Mouse (Mus musculus): ENCODE results near the gene Cnr1. TPM values are rescaled to one million over a fixed set of nuclear protein-coding genes. Genes with fewer than 3 reads are reported as not detected.

The Cnr1 gene
- polyA plus RNA-seq, 1 experiment from 2014 or later: 3.1 TPM

GRCm38 (mm10) chr4:33947584-33947983, 23.2 kb downstream of the Cnr1 start:
- WGBS: 92% methylated on average over 3 of the region's 3 CpGs
- Histone ChIP-seq H3K27me3 (ENCODE audit: control insufficient read depth, insufficient read depth, low read length) (no peaks in the 10 kb centered on the region), H3K4me1 (ENCODE audit: control insufficient read depth, insufficient read depth, low read length) (no peaks in the 10 kb centered on the region), H3K27ac (replicated peaks; ENCODE audit: low read depth, low read length) (no peak overlapping the region), H3K9ac (ENCODE audit: low read length) (no peak overlapping the region), H3K4me3 (ENCODE audit: low read depth, low read length) (no peak overlapping the region), H3K4me2 (ENCODE audit: low read depth, severe bottlenecking) (no peak overlapping the region), H3K9me3 (ENCODE audit: control insufficient read depth, low read length) (no peaks in the 10 kb centered on the region), H3K36me3 (ENCODE audit: control insufficient read depth, insufficient read depth, low read length) (no peaks in the 10 kb centered on the region)
- no peak for ATAC-seq (ENCODE audit: insufficient number of reproducible peaks, low FRiP score, low TSS enrichment, low read depth)
- DNase-seq (ENCODE audit: low spot score): no peak

GRCm38 (mm10) chr4:33957398-33957797, 33.0 kb downstream of the Cnr1 start:
- H3K4me2 ChIP-seq (ENCODE audit: low read depth, severe bottlenecking): no peak overlapping the region
- ATAC-seq (ENCODE audit: insufficient number of reproducible peaks, low FRiP score, low TSS enrichment, low read depth): no peak
- WGBS: 82% methylated on average over 3 of the region's 3 CpGs

GRCm38 (mm10) chr4:33958515-33958914, 34.1 kb downstream of the Cnr1 start:
- no peak for ATAC-seq (ENCODE audit: insufficient number of reproducible peaks, low FRiP score, low TSS enrichment, low read depth)
- Histone ChIP-seq H3K4me3 (ENCODE audit: low read depth, low read length) (no peak overlapping the region), H3K9me3 (ENCODE audit: control insufficient read depth, low read length) (no peaks in the 10 kb centered on the region), H3K27me3 (ENCODE audit: control insufficient read depth, insufficient read depth, low read length) (no peaks in the 10 kb centered on the region), H3K4me2 (ENCODE audit: low read depth, severe bottlenecking) (no peak overlapping the region), H3K27ac (replicated peaks; ENCODE audit: low read depth, low read length) (no peak overlapping the region), H3K36me3 (ENCODE audit: control insufficient read depth, insufficient read depth, low read length) (no peaks in the 10 kb centered on the region), H3K9ac (ENCODE audit: low read length) (no peak overlapping the region), H3K4me1 (ENCODE audit: control insufficient read depth, insufficient read depth, low read length) (no peaks in the 10 kb centered on the region)
- 88% methylated on average over 3 of the region's 3 CpGs for WGBS
- DNase-seq (ENCODE audit: low spot score): no peak

More at GRCm38 (mm10) chr4:33957398-33957797, 33.0 kb downstream of the Cnr1 start:
- Histone ChIP-seq H3K36me3 (ENCODE audit: control insufficient read depth, insufficient read depth, low read length) (no peaks in the 10 kb centered on the region), H3K27ac (replicated peaks; ENCODE audit: low read depth, low read length) (no peak overlapping the region), H3K4me3 (ENCODE audit: low read depth, low read length) (no peak overlapping the region), H3K4me1 (ENCODE audit: control insufficient read depth, insufficient read depth, low read length) (no peaks in the 10 kb centered on the region), H3K9ac (ENCODE audit: low read length) (no peak overlapping the region), H3K9me3 (ENCODE audit: control insufficient read depth, low read length) (no peaks in the 10 kb centered on the region), H3K27me3 (ENCODE audit: control insufficient read depth, insufficient read depth, low read length) (no peaks in the 10 kb centered on the region)
- DNase-seq (ENCODE audit: low spot score): no peak

GRCm38 (mm10) chr4:33959841-33960240, 35.4 kb downstream of the Cnr1 start:
- H3K27ac ChIP-seq (replicated peaks; ENCODE audit: low read depth, low read length): no peak overlapping the region
- H3K4me3 ChIP-seq (ENCODE audit: low read depth, low read length): no peak overlapping the region
- no peaks in the 10 kb centered on the region for H3K36me3 ChIP-seq (ENCODE audit: control insufficient read depth, insufficient read depth, low read length)
- H3K27me3 ChIP-seq (ENCODE audit: control insufficient read depth, insufficient read depth, low read length): no peaks in the 10 kb centered on the region
- no peak for ATAC-seq (ENCODE audit: insufficient number of reproducible peaks, low FRiP score, low TSS enrichment, low read depth)
- H3K4me2 ChIP-seq (ENCODE audit: low read depth, severe bottlenecking): no peak overlapping the region
- H3K4me1 ChIP-seq (ENCODE audit: control insufficient read depth, insufficient read depth, low read length): no peaks in the 10 kb centered on the region
- DNase-seq (ENCODE audit: low spot score): no peak
- 88% methylated on average over 6 of the region's 6 CpGs for WGBS
- H3K9ac ChIP-seq (ENCODE audit: low read length): no peak overlapping the region
- H3K9me3 ChIP-seq (ENCODE audit: control insufficient read depth, low read length): no peaks in the 10 kb centered on the region

- 84% methylated on average over 3 of the region's 3 CpGs for WGBS
- Histone ChIP-seq H3K27me3 (ENCODE audit: control insufficient read depth, insufficient read depth, low read length) (no peaks in the 10 kb centered on the region), H3K4me3 (ENCODE audit: low read depth, low read length) (no peak overlapping the region), H3K9me3 (ENCODE audit: control insufficient read depth, low read length) (no peaks in the 10 kb centered on the region), H3K9ac (ENCODE audit: low read length) (no peak overlapping the region), H3K4me2 (ENCODE audit: low read depth, severe bottlenecking) (no peak overlapping the region), H3K4me1 (ENCODE audit: control insufficient read depth, insufficient read depth, low read length) (no peaks in the 10 kb centered on the region), H3K27ac (replicated peaks; ENCODE audit: low read depth, low read length) (no peak overlapping the region), H3K36me3 (ENCODE audit: control insufficient read depth, insufficient read depth, low read length) (no peaks in the 10 kb centered on the region)
- no peak for ATAC-seq (ENCODE audit: insufficient number of reproducible peaks, low FRiP score, low TSS enrichment, low read depth)
- DNase-seq (ENCODE audit: low spot score): no peak
These were observed 46.3 kb downstream of the Cnr1 start for GRCm38 (mm10) chr4:33970726-33971125.

- ATAC-seq (ENCODE audit: insufficient number of reproducible peaks, low FRiP score, low TSS enrichment, low read depth) (no peak), DNase-seq (ENCODE audit: low spot score) (no peak)
- Histone ChIP-seq H3K27ac (replicated peaks; ENCODE audit: low read depth, low read length) (no peak overlapping the region), H3K9ac (ENCODE audit: low read length) (no peak overlapping the region), H3K9me3 (ENCODE audit: control insufficient read depth, low read length) (no peaks in the 10 kb centered on the region), H3K4me1 (ENCODE audit: control insufficient read depth, insufficient read depth, low read length) (no peaks in the 10 kb centered on the region), H3K27me3 (ENCODE audit: control insufficient read depth, insufficient read depth, low read length) (no peaks in the 10 kb centered on the region), H3K4me3 (ENCODE audit: low read depth, low read length) (no peak overlapping the region), H3K36me3 (ENCODE audit: control insufficient read depth, insufficient read depth, low read length) (no peaks in the 10 kb centered on the region), H3K4me2 (ENCODE audit: low read depth, severe bottlenecking) (no peak overlapping the region)
- WGBS: 88% methylated on average over 5 of the region's 5 CpGs
These were observed 64.2 kb downstream of the Cnr1 start for GRCm38 (mm10) chr4:33988466-33989089.

- Histone ChIP-seq H3K27me3 (ENCODE audit: control insufficient read depth, insufficient read depth, low read length) (no peaks in the 10 kb centered on the region), H3K9me3 (ENCODE audit: control insufficient read depth, low read length) (no peaks in the 10 kb centered on the region), H3K9ac (ENCODE audit: low read length) (no peak overlapping the region), H3K36me3 (ENCODE audit: control insufficient read depth, insufficient read depth, low read length) (no peaks in the 10 kb centered on the region), H3K27ac (replicated peaks; ENCODE audit: low read depth, low read length) (no peak overlapping the region), H3K4me3 (ENCODE audit: low read depth, low read length) (no peak overlapping the region), H3K4me2 (ENCODE audit: low read depth, severe bottlenecking) (no peak overlapping the region), H3K4me1 (ENCODE audit: control insufficient read depth, insufficient read depth, low read length) (no peaks in the 10 kb centered on the region)
- DNase-seq (ENCODE audit: low spot score) (no peak), ATAC-seq (ENCODE audit: insufficient number of reproducible peaks, low FRiP score, low TSS enrichment, low read depth) (no peak)
- WGBS: 44% methylated on average over 2 of the region's 3 CpGs
These were observed 68.3 kb downstream of the Cnr1 start for GRCm38 (mm10) chr4:33992687-33993086.

GRCm38 (mm10) chr4:33996382-33996781, 72.0 kb downstream of the Cnr1 start:
- Histone ChIP-seq H3K4me2 (ENCODE audit: low read depth, severe bottlenecking) (no peak overlapping the region), H3K4me1 (ENCODE audit: control insufficient read depth, insufficient read depth, low read length) (no peaks in the 10 kb centered on the region), H3K36me3 (ENCODE audit: control insufficient read depth, insufficient read depth, low read length) (no peaks in the 10 kb centered on the region), H3K27ac (replicated peaks; ENCODE audit: low read depth, low read length) (no peak overlapping the region), H3K4me3 (ENCODE audit: low read depth, low read length) (no peak overlapping the region), H3K9me3 (ENCODE audit: control insufficient read depth, low read length) (no peaks in the 10 kb centered on the region; the same call in 1 of the 2 replicates), H3K9ac (ENCODE audit: low read length) (no peak overlapping the region), H3K27me3 (ENCODE audit: control insufficient read depth, insufficient read depth, low read length) (no peaks in the 10 kb centered on the region)
- DNase-seq (ENCODE audit: low spot score): no peak
- no peak for ATAC-seq (ENCODE audit: insufficient number of reproducible peaks, low FRiP score, low TSS enrichment, low read depth)

Data from limb, embryonic 11.5 days (tissue).